Mouse (Mus musculus) CD8-positive naive resting alpha-beta T cell, adult 2 months (primary cell): ENCODE measurements at regions not wholly inside any gene's neighbourhood (a gene's known extent, or its start where the extent isn't known, plus 50 kb on each side); places are given as distances from the start of the nearest gene placed in this dataset.
"Not testable (repeated sequence)": the region's sequence is repeated elsewhere in the genome, so short reads cannot be mapped to it uniquely, and the experiment has no call there.

Source experiments
- DNase-seq, 2 experiments: peaks; one replicate each; pipeline ENCODE4 v3.0.0; 2022; ENCODE audit warnings: low read depth in 2 of 2, low spot score in 2 of 2

- peak in 1 of 2 experiments; percentile 8 for DNase-seq
Observed at GRCm38 (mm10) chr2:149283274-149283673, 121.6 kb upstream of the Cst10 start.

GRCm38 (mm10) chr2:149284199-149284598, 120.7 kb upstream of the Cst10 start:
- DNase-seq = no peak

GRCm38 (mm10) chr2:149296936-149297335, 107.9 kb upstream of the Cst10 start:
- not testable (repeated sequence) for DNase-seq

- DNase-seq = no peak
Observed at GRCm38 (mm10) chr2:149305553-149305952, 99.3 kb upstream of the Cst10 start.

GRCm38 (mm10) chr2:149350239-149350811, 54.5 kb upstream of the Cst10 start:
- DNase-seq = peak in 1 of 2 experiments; percentile 28
